ENCODE assay signal across 24 mouse cellular contexts in genomic region chr17:65746314-65746713, GRCm38 (mm10). TPM values are rescaled to one million over a fixed set of nuclear protein-coding genes. Genes with fewer than 3 reads are reported as not detected.
A peak's percentile ranks its signal among the peaks of the same experiment; 100 is the strongest.
DNase-seq lines count a peak whose midpoint lies in the region; ATAC-seq and TF ChIP-seq lines count a peak whose summit lies in the region.
"Had no signal": no experiment of that assay in that cellular context is flagged by ENCODE, and none has a peak within 500 bp of the region (broad histone marks: within the 10 kb centered on the region; RNA-seq: fewer than 3 reads in every experiment).

No protein-coding gene starts in this region.

- no peak for ATAC-seq in hindbrain, embryonic 12.5 days (ENCODE audit: low FRiP score)
- ATAC-seq in hindbrain, embryonic 13.5 days (ENCODE audit: low FRiP score) = no peak
- 0 out of 2 replicates have a peak, but pooled peaks have one; percentile 31 for ATAC-seq in midbrain, postnatal 0 days (ENCODE audit: low FRiP score)
- no peak for ATAC-seq in midbrain, embryonic 16.5 days
- ATAC-seq: CD4-positive, CD25-positive, alpha-beta regulatory T cell, adult 4 months; forebrain, embryonic 16.5 days; intestine, embryonic 15.5 days had no signal

- no peaks in the 10 kb centered on the region for H3K27me3 ChIP-seq in hindbrain, embryonic 12.5 days
- no peaks in the 10 kb centered on the region for H3K27me3 ChIP-seq in hindbrain, embryonic 13.5 days
- no peaks in the 10 kb centered on the region for H3K27me3 ChIP-seq in midbrain, postnatal 0 days (ENCODE audit: insufficient read depth, low read length)
- H3K27me3 ChIP-seq in midbrain, embryonic 16.5 days (ENCODE audit: control insufficient read depth, insufficient read depth, low read depth, low read length) = no peaks in the 10 kb centered on the region
- no peaks in the 10 kb centered on the region for H3K27me3 ChIP-seq in forebrain, embryonic 10.5 days (ENCODE audit: poor library complexity, severe bottlenecking)
- H3K27me3 ChIP-seq: embryonic facial prominence, embryonic 13.5 days; hindbrain, embryonic 15.5 days; intestine, embryonic 15.5 days; limb, embryonic 12.5 days; liver, embryonic 15.5 days; stomach, embryonic 15.5 days had no signal

- peak; percentile 74 for DNase-seq in layer of hippocampus, adult 9-11 months
- no peak for DNase-seq in layer of hippocampus, adult 9-10 months (ENCODE audit: low spot score)
- DNase-seq in midbrain, postnatal 0 days (ENCODE audit: low spot score) = no peak
- DNase-seq in forebrain, embryonic 10.5 days (ENCODE audit: extremely low spot score, low spot score) = no peak
- DNase-seq: adrenal gland, postnatal 25 days; cerebellum, postnatal 14 days; gastrocnemius, postnatal 10 days; kidney, adult 2 months; kidney, postnatal 36 days; lung, embryonic 14.5 days; lung, postnatal 14 days; right cerebral cortex, postnatal 14 days had no signal

- 0 out of 2 replicates have a peak overlapping the region, but pooled peaks have one; percentile 1 for H3K27ac ChIP-seq in hindbrain, embryonic 12.5 days
- no peak overlapping the region for H3K27ac ChIP-seq in hindbrain, embryonic 13.5 days
- no peak overlapping the region for H3K27ac ChIP-seq in midbrain, postnatal 0 days (ENCODE audit: low read depth, low read length)
- H3K27ac ChIP-seq in midbrain, embryonic 16.5 days (ENCODE audit: low read length) = no peak overlapping the region
- H3K27ac ChIP-seq in cortical plate, adult 2 months (ENCODE audit: insufficient read depth, low read length) = peak overlapping the region; percentile 64
- no peak overlapping the region for H3K27ac ChIP-seq in forebrain, embryonic 10.5 days
- H3K27ac ChIP-seq: embryonic facial prominence, embryonic 13.5 days; hindbrain, embryonic 15.5 days; intestine, embryonic 15.5 days; limb, embryonic 12.5 days; liver, embryonic 15.5 days; stomach, embryonic 15.5 days had no signal

- H3K4me1 ChIP-seq in hindbrain, embryonic 12.5 days = peaks cover 30% of the 10 kb centered on the region
- peaks cover 34% of the 10 kb centered on the region for H3K4me1 ChIP-seq in hindbrain, embryonic 13.5 days (replicated peaks)
- H3K4me1 ChIP-seq in midbrain, postnatal 0 days (ENCODE audit: insufficient read depth, low read length) = no peaks in the 10 kb centered on the region
- H3K4me1 ChIP-seq in midbrain, embryonic 16.5 days (ENCODE audit: control insufficient read depth, insufficient read depth, low read length) = peaks cover 10% of the 10 kb centered on the region
- H3K4me1 ChIP-seq in cortical plate, adult 2 months (ENCODE audit: control insufficient read depth, insufficient read depth, low read length) = peaks cover 2% of the 10 kb centered on the region
- H3K4me1 ChIP-seq in forebrain, embryonic 10.5 days = peaks cover 29% of the 10 kb centered on the region
- H3K4me1 ChIP-seq: embryonic facial prominence, embryonic 13.5 days; intestine, embryonic 15.5 days; liver, embryonic 15.5 days; stomach, embryonic 15.5 days had no signal

- TF ChIP-seq CTCF in midbrain, postnatal 0 days (IDR thresholded peaks at IDR 0.05) = no peak
- no peak for TF ChIP-seq CTCF in cortical plate, adult 2 months (IDR thresholded peaks at IDR 0.05; ENCODE audit: extremely low read depth, insufficient read depth, low read length)

- H3K4me2 ChIP-seq in hindbrain, embryonic 12.5 days (replicated peaks) = no peak overlapping the region
- H3K4me2 ChIP-seq in hindbrain, embryonic 13.5 days = no peak overlapping the region
- no peak overlapping the region for H3K4me2 ChIP-seq in midbrain, postnatal 0 days (ENCODE audit: low read depth, low read length, poor library complexity, severe bottlenecking)
- H3K4me2 ChIP-seq in midbrain, embryonic 16.5 days (ENCODE audit: low read length) = no peak overlapping the region
- H3K4me2 ChIP-seq: embryonic facial prominence, embryonic 13.5 days; hindbrain, embryonic 15.5 days; intestine, embryonic 15.5 days; limb, embryonic 12.5 days; liver, embryonic 15.5 days; lung, embryonic 14.5 days; stomach, embryonic 15.5 days had no signal

- no peak overlapping the region for H3K9ac ChIP-seq in hindbrain, embryonic 12.5 days
- no peak overlapping the region for H3K9ac ChIP-seq in hindbrain, embryonic 13.5 days
- no peak overlapping the region for H3K9ac ChIP-seq in midbrain, postnatal 0 days (replicated peaks; ENCODE audit: low read length, poor library complexity, severe bottlenecking)
- no peak overlapping the region for H3K9ac ChIP-seq in midbrain, embryonic 16.5 days (ENCODE audit: low read depth, low read length)
- H3K9ac ChIP-seq: embryonic facial prominence, embryonic 13.5 days; hindbrain, embryonic 15.5 days; intestine, embryonic 15.5 days; limb, embryonic 12.5 days; liver, embryonic 15.5 days; lung, embryonic 14.5 days; stomach, embryonic 15.5 days had no signal

- H3K4me3 ChIP-seq in hindbrain, embryonic 12.5 days = no peak overlapping the region
- no peak overlapping the region for H3K4me3 ChIP-seq in hindbrain, embryonic 13.5 days
- no peak overlapping the region for H3K4me3 ChIP-seq in midbrain, postnatal 0 days (ENCODE audit: low read depth, low read length)
- H3K4me3 ChIP-seq in midbrain, embryonic 16.5 days (ENCODE audit: low read depth, low read length) = no peak overlapping the region
- H3K4me3 ChIP-seq in cortical plate, adult 2 months (ENCODE audit: insufficient read depth, low read length) = no peak overlapping the region
- H3K4me3 ChIP-seq in forebrain, embryonic 10.5 days = no peak overlapping the region
- H3K4me3 ChIP-seq: embryonic facial prominence, embryonic 13.5 days; hindbrain, embryonic 15.5 days; intestine, embryonic 15.5 days; limb, embryonic 12.5 days; liver, embryonic 15.5 days; stomach, embryonic 15.5 days had no signal

- H3K36me3 ChIP-seq in hindbrain, embryonic 12.5 days = no peaks in the 10 kb centered on the region
- peaks cover 8% of the 10 kb centered on the region for H3K36me3 ChIP-seq in hindbrain, embryonic 13.5 days
- H3K36me3 ChIP-seq in midbrain, postnatal 0 days (ENCODE audit: insufficient read depth, low read length) = no peaks in the 10 kb centered on the region
- H3K36me3 ChIP-seq in midbrain, embryonic 16.5 days (ENCODE audit: control insufficient read depth, insufficient read depth, low read length) = no peaks in the 10 kb centered on the region
- peaks cover 26% of the 10 kb centered on the region for H3K36me3 ChIP-seq in forebrain, embryonic 10.5 days (replicated peaks)
- H3K36me3 ChIP-seq: hindbrain, embryonic 15.5 days; intestine, embryonic 15.5 days; liver, embryonic 15.5 days; stomach, embryonic 15.5 days had no signal

- WGBS in hindbrain, embryonic 12.5 days = 55% methylated on average over 6 of the region's 6 CpGs
- 50% methylated on average over 6 of the region's 6 CpGs for WGBS in hindbrain, embryonic 13.5 days
- WGBS in midbrain, postnatal 0 days = 52% methylated on average over 6 of the region's 6 CpGs
- WGBS in midbrain, embryonic 16.5 days = 45% methylated on average over 6 of the region's 6 CpGs
- 80% methylated on average over 6 of the region's 6 CpGs for WGBS in forebrain, embryonic 10.5 days

- no peak for TF ChIP-seq POLR2A in cortical plate, adult 2 months (IDR thresholded peaks at IDR 0.05; ENCODE audit: extremely low read depth, insufficient read depth, low read length)

- no peaks in the 10 kb centered on the region for H3K9me3 ChIP-seq in hindbrain, embryonic 12.5 days (replicated peaks)
- no peaks in the 10 kb centered on the region for H3K9me3 ChIP-seq in hindbrain, embryonic 13.5 days
- no peaks in the 10 kb centered on the region for H3K9me3 ChIP-seq in midbrain, postnatal 0 days (ENCODE audit: low read length)
- H3K9me3 ChIP-seq in midbrain, embryonic 16.5 days (replicated peaks; ENCODE audit: control insufficient read depth, low read length, poor library complexity, severe bottlenecking) = no peaks in the 10 kb centered on the region; the same call in 1 of the 2 replicates
- H3K9me3 ChIP-seq in forebrain, embryonic 10.5 days = peaks cover 16% of the 10 kb centered on the region
- H3K9me3 ChIP-seq: embryonic facial prominence, embryonic 13.5 days; hindbrain, embryonic 15.5 days; intestine, embryonic 15.5 days; stomach, embryonic 15.5 days had no signal

RNA-seq across cellular contexts. Expression of gene Rab31, which starts 26.2 kb away (rescaled TPM):
- polyA plus RNA-seq in hindbrain, embryonic 12.5 days (2016; fragmentation: Nextera tagmentation; extraction: Ambion mirVana) = 74.7 and 76.9 TPM in 2 replicates
- polyA plus RNA-seq in hindbrain, embryonic 13.5 days (2015; fragmentation: Nextera tagmentation; extraction: Ambion mirVana) = 73.0 and 74.0 TPM in 2 replicates
- 81.1 and 88.1 TPM in 2 replicates for total RNA-seq in midbrain, postnatal 0 days (2014; rRNA removed)
- 66.8 and 67.6 TPM in 2 replicates for polyA plus RNA-seq in midbrain, postnatal 0 days (2015; fragmentation: Nextera tagmentation; extraction: Ambion mirVana)
- 79.4 and 86.0 TPM in 2 replicates for polyA plus RNA-seq in midbrain, embryonic 16.5 days (2015; fragmentation: Nextera tagmentation; extraction: Ambion mirVana)
- 78.3 and 84.6 TPM in 2 replicates for polyA plus RNA-seq in cortical plate, adult 2 months (2012; rRNA removed)
- polyA plus RNA-seq in forebrain, embryonic 10.5 days (2016; fragmentation: Nextera tagmentation; extraction: Ambion mirVana) = 58.6 and 64.7 TPM in 2 replicates

RNA-seq across cellular contexts. Expression of gene Ppp4r1, which starts 36.1 kb away (rescaled TPM):
- polyA plus RNA-seq in hindbrain, embryonic 12.5 days (2016; fragmentation: Nextera tagmentation; extraction: Ambion mirVana) = 60.8 and 60.9 TPM in 2 replicates
- polyA plus RNA-seq in hindbrain, embryonic 13.5 days (2015; fragmentation: Nextera tagmentation; extraction: Ambion mirVana) = 44.7 and 47.3 TPM in 2 replicates
- 45.6 and 58.3 TPM in 2 replicates for total RNA-seq in midbrain, postnatal 0 days (2014; rRNA removed)
- polyA plus RNA-seq in midbrain, postnatal 0 days (2015; fragmentation: Nextera tagmentation; extraction: Ambion mirVana) = 24.2 and 28.6 TPM in 2 replicates
- polyA plus RNA-seq in midbrain, embryonic 16.5 days (2015; fragmentation: Nextera tagmentation; extraction: Ambion mirVana) = 41.5 and 45.2 TPM in 2 replicates
- 72.1 and 79.9 TPM in 2 replicates for polyA plus RNA-seq in cortical plate, adult 2 months (2012; rRNA removed)
- polyA plus RNA-seq in forebrain, embryonic 10.5 days (2016; fragmentation: Nextera tagmentation; extraction: Ambion mirVana) = 61.5 and 66.0 TPM in 2 replicates

Comparison
In these comparisons a context has a peak if more than half of its experiments do, and no peak if none do; other contexts are left out.
1. H3K27ac ChIP-seq: peak in hindbrain, embryonic 12.5 days (single experiment) and cortical plate, adult 2 months (single experiment); none in hindbrain, embryonic 13.5 days (single experiment), midbrain, postnatal 0 days (single experiment), midbrain, embryonic 16.5 days (single experiment) and forebrain, embryonic 10.5 days (single experiment).